Mouse (Mus musculus) hematopoietic stem cell, adult 5-6 weeks (primary cell): ENCODE measurements around the gene Tsc22d1. TPM values are rescaled to one million over a fixed set of nuclear protein-coding genes. Genes with fewer than 3 reads are reported as not detected.
A peak's percentile ranks its signal among the peaks of the same experiment; 100 is the strongest.

Source experiments
- ATAC-seq, 2 experiments: fragments of 125-278 bp in 1 of 2; replicated peaks in 1 of 2; 2 replicates each; pipeline ENCODE4 v1.8.0; 2016 to 2017; ENCODE audit warnings: inconsistent platforms in 2 of 2, mild to moderate bottlenecking in 2 of 2, moderate number of reproducible peaks in 2 of 2, low read depth in 1 of 2, moderate TSS enrichment in 1 of 2; ENCODE audit not compliant: low FRiP score in 2 of 2, poor library complexity in 2 of 2, severe bottlenecking in 2 of 2, insufficient read depth in 1 of 2, low TSS enrichment in 1 of 2
- total RNA-seq: library from RNA; stranded (forward); fragments of 172-1452, 232-1000 nt; gene quantifications from 2 replicates; pipeline ENCODE4 v1.2.3, GENCODE M21; 2017

Tsc22d1 gene
- total RNA-seq, 1 experiment from 2014 or later = 317 TPM

- ATAC-seq = peak; percentile 74
Measured at GRCm38 (mm10) chr14:76504121-76504737, 89.5 kb downstream of the Tsc22d1 start.

GRCm38 (mm10) chr14:76505101-76505438 lies 90.3 kb downstream of the Tsc22d1 start:
- no peak for ATAC-seq

GRCm38 (mm10) chr14:76505439-76506220 lies 90.9 kb downstream of the Tsc22d1 start:
- peak; percentile 64 to 65 for ATAC-seq

- ATAC-seq = no peak
Measured at GRCm38 (mm10) chr14:76506425-76507205, 91.9 kb downstream of the Tsc22d1 start.

GRCm38 (mm10) chr14:76507357-76507756 lies 92.6 kb downstream of the Tsc22d1 start:
- ATAC-seq = no peak

GRCm38 (mm10) chr14:76507804-76508500 lies 93.2 kb downstream of the Tsc22d1 start:
- ATAC-seq = no peak

- no peak for ATAC-seq
Measured at GRCm38 (mm10) chr14:76508701-76509100, 93.9 kb downstream of the Tsc22d1 start.

- ATAC-seq = no peak
Measured at GRCm38 (mm10) chr14:76511971-76512370, 97.2 kb downstream of the Tsc22d1 start.

GRCm38 (mm10) chr14:76513395-76514049 lies 98.8 kb downstream of the Tsc22d1 start:
- no peak for ATAC-seq

GRCm38 (mm10) chr14:76514050-76514585 lies 99.4 kb downstream of the Tsc22d1 start:
- ATAC-seq = no peak

GRCm38 (mm10) chr14:76515620-76516019 lies 100.9 kb downstream of the Tsc22d1 start:
- ATAC-seq = no peak

- no peak; a peak in 1 of 4 replicates for ATAC-seq
Measured at GRCm38 (mm10) chr14:76518217-76518616, 103.5 kb downstream of the Tsc22d1 start.

GRCm38 (mm10) chr14:76520606-76521005 lies 105.8 kb downstream of the Tsc22d1 start:
- ATAC-seq = peak in 1 of 2 experiments; percentile 10; a peak in 1 of 4 replicates

- ATAC-seq = no peak
Measured at GRCm38 (mm10) chr14:76521308-76521707, 106.5 kb downstream of the Tsc22d1 start.

GRCm38 (mm10) chr14:76523344-76523743 lies 108.6 kb downstream of the Tsc22d1 start:
- ATAC-seq = no peak

- ATAC-seq = no peak
Measured at GRCm38 (mm10) chr14:76526467-76526866, 111.7 kb downstream of the Tsc22d1 start.
